Mouse (Mus musculus) neural tube, embryonic 12.5 days (tissue): ENCODE data around the gene Ccnk. TPM values are rescaled to one million over a fixed set of nuclear protein-coding genes. Genes with fewer than 3 reads are reported as not detected.

Experiments
- ATAC-seq: fragments of 200-750 bp; cut with Nextera tagmentation; 2 replicates; pipeline ENCODE4 v1.8.0; 2017; ENCODE audit warnings: low read depth, mild to moderate bottlenecking, moderate TSS enrichment, moderate library complexity; ENCODE audit not compliant: low FRiP score
- H3K27ac ChIP-seq: fragments of 300-500 bp; sonication (generic); 2 replicates; pipeline ENCODE4 v1.5.1; 2016
- H3K27me3 ChIP-seq: fragments of 300-500 bp; sonication (generic); replicated peaks from 2 replicates; pipeline ENCODE4 v1.6.1; 2016; ENCODE audit warnings: mild to moderate bottlenecking
- H3K36me3 ChIP-seq: fragments of 300-500 bp; sonication (generic); 2 replicates; pipeline ENCODE4 v1.6.1; 2016; ENCODE audit warnings: mild to moderate bottlenecking
- H3K4me1 ChIP-seq: fragments of 300-500 bp; sonication (generic); 2 replicates; pipeline ENCODE4 v1.6.1; 2016
- H3K4me2 ChIP-seq: fragments of 300-500 bp; sonication (generic); replicated peaks from 2 replicates; pipeline ENCODE4 v1.6.1; 2016; ENCODE audit warnings: mild to moderate bottlenecking
- H3K4me3 ChIP-seq: fragments of 300-500 bp; sonication (generic); 2 replicates; pipeline ENCODE4 v1.5.1; 2016
- H3K9ac ChIP-seq: fragments of 300-500 bp; sonication (generic); 2 replicates; pipeline ENCODE4 v1.6.1; 2016; ENCODE audit warnings: mild to moderate bottlenecking
- H3K9me3 ChIP-seq: fragments of 300-500 bp; sonication (generic); 2 replicates; pipeline ENCODE4 v1.6.1; 2016; ENCODE audit warnings: mild to moderate bottlenecking
- WGBS: fragments of 180-500 bp; shearing (Covaris S2); methylation state at CpG from one replicate; pipeline ENCODE4 v1.1.7; 2016; 5-methylcytosine and 5-hydroxymethylcytosine counted together
- polyA plus RNA-seq: library from polyadenylated mRNA; unstranded; fragments of >200 nt; fragmentation: Nextera tagmentation; extraction: Ambion mirVana; gene quantifications from 2 replicates; pipeline ENCODE4 v1.2.1, GENCODE M21; 2016

Gene Ccnk
- polyA plus RNA-seq, 1 experiment from 2014 or later: 3.2 TPM

DNA sequence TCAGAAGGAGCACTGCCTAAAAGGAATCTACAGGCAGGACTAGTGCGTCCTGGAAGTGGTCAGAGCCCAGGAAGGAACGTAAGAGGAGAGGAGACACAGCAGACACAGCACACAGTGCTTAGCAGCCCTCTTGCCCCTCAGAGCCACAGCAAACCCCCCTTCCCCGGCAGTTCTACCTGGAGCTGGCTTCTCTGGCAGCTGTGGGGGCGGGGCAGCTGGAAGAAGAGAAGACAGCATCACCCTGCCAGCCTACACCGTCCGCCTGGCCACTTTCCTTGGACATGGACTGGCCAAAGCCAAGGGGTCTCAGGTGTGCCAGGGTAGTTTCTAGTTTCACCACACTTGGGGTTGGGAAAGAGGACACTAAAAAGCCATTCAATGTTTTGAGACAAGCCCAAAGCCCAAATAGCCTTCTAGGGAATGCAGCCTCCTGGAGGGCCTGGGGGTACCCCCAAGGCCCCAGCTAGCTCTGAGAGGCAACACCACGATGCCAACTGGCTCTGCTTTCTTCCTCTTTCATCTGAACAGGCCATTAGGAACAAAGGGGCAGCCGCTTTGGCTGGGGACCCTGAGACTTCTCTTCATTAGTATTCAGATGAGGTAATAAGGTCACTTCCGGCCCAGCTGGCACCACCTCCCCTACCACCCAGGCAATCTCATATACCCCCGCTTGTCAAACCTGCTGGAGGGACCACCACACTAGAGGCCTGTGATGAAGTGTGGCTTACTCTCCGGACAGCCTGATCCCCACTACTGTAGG is 37.4 kb downstream of the Ccnk start:
- Histone ChIP-seq H3K4me3 (no peak overlapping the region), H3K27me3 (no peaks in the 10 kb centered on the region), H3K36me3 (no peaks in the 10 kb centered on the region), H3K27ac (peak overlapping the region; percentile 62), H3K4me1 (peaks cover 92% of the 10 kb centered on the region), H3K9me3 (no peaks in the 10 kb centered on the region), H3K9ac (no peak overlapping the region), H3K4me2 (0 out of 2 replicates have a peak overlapping the region, but pooled peaks have one; percentile 17)
- 54% methylated on average over 11 of the region's 11 CpGs for WGBS
- ATAC-seq: peak; percentile 35; the same call in 1 of the 2 replicates

DNA sequence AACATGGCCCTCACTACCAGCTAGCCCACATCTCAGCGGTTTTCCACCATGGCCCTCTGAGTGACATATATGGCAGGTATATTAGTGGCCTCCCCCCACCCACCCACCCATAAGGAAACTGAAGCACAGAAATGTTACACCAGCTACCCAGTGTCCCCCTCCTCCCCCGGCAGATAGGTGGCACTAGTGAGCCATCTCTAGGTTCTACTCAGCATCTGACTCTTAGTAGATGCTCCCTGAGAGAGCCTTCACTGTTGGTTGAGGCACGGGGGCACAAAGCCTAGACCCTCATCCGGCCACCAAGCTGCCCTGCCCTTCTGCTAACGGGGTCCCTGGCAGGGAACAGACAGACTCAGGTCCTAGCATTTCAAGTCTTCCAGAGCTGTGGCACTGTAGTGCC is 38.2 kb downstream of the Ccnk start:
- Histone ChIP-seq H3K9me3 (no peaks in the 10 kb centered on the region), H3K4me1 (peaks cover 85% of the 10 kb centered on the region), H3K27me3 (no peaks in the 10 kb centered on the region), H3K36me3 (no peaks in the 10 kb centered on the region), H3K4me3 (no peak overlapping the region), H3K9ac (no peak overlapping the region), H3K4me2 (0 out of 2 replicates have a peak overlapping the region, but pooled peaks have one; percentile 17), H3K27ac (peak overlapping the region; percentile 50; the same call in 1 of the 2 replicates)
- WGBS: 58% methylated on average over 5 of the region's 5 CpGs
- no peak for ATAC-seq

DNA sequence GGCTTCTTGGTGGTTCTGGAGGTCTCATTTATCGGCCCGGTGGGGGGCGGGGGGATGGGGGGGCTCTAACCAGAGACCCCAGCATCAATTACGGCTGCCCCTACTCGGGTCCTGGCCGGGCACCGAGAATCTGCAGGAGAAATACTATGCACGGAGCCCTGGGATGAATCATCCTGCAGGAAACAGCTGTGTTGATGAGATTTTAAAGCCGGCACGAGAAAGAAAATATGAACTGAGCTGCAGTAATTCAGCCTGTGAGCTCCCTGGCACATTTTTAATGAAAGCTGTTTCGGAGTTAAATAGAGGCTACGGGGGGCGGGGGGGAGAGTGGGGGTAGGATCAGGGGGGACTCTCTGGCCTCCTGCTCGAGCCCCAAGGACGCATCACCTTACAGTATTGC is 39.8 kb downstream of the Ccnk start:
- Histone ChIP-seq H3K4me1 (peaks cover 85% of the 10 kb centered on the region), H3K27me3 (no peaks in the 10 kb centered on the region), H3K36me3 (no peaks in the 10 kb centered on the region), H3K4me3 (no peak overlapping the region), H3K9me3 (no peaks in the 10 kb centered on the region), H3K27ac (peak overlapping the region; percentile 81), H3K4me2 (peak overlapping the region; percentile 24; the same call in 1 of the 2 replicates), H3K9ac (peak overlapping the region; percentile 45)
- 50% methylated on average over 15 of the region's 15 CpGs for WGBS
- no peak for ATAC-seq

DNA sequence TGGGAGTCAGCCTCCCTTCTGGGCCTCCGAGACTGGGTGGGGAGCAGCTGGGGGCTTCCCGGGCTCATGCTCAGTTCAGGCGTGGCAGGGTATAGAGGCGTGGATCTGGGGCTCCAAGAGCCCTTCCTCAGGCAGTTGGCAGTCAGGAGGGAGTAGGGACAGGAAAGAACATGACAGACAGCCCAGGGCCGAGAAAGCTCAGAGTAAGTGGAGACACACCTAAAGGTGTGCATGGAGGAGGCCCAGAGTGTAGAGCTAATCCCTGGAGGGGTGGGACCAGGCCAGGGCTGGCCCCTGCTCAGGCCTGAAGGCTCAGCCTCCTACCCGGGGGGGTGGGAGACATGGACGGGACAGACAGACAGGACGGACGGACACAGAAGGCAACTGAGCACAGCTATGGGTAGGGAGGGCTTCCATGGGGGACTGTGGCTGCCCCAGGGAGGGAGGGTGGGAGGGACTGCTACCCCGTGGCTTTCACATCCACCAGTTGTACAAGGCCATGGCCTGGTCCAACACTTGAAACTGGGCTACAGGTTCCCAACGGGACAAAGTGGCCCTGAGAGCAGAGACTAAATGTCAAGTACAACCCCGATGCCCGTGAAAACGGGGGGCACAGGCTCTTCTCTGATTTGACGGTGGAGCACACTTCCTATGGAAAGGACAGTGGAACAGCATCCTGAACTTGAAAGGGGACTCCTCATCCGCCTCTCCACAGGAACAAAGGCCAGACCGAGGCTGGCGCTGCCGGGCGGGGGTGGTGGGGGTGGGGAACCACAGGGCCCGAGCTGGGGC is 40.6 kb downstream of the Ccnk start:
- no peaks in the 10 kb centered on the region for H3K36me3 ChIP-seq
- 72% methylated on average over 21 of the region's 21 CpGs for WGBS
- peak overlapping the region; percentile 81 for H3K27ac ChIP-seq
- 0 out of 2 replicates have a peak, but pooled peaks have one; percentile 7 for ATAC-seq
- H3K4me3 ChIP-seq: no peak overlapping the region
- no peaks in the 10 kb centered on the region for H3K9me3 ChIP-seq
- H3K9ac ChIP-seq: peak overlapping the region; percentile 36; the same call in 1 of the 2 replicates
- H3K4me2 ChIP-seq: peak overlapping the region; percentile 24; the same call in 1 of the 2 replicates
- H3K27me3 ChIP-seq: no peaks in the 10 kb centered on the region
- peaks cover 86% of the 10 kb centered on the region for H3K4me1 ChIP-seq

DNA sequence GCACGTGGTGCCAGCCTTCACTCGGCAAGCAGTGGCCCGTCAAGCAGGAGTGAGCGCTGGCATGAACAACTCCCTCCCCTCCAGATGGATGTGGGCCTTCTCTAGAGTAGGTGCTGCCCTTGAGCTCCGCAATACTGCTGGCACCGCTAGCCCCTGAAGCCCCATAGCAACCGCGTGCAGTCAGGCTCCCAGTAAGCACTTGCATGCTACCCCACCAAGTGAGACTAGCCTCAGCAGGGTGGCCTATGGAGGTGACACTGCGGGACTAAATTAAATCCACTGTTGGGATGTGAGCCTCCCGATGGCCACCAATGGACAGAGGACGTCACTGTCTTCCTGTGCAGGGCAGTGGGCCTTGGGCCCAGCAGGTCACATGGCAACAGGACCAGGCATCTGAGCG is 41.2 kb downstream of the Ccnk start:
- H3K9ac ChIP-seq: no peak overlapping the region
- H3K4me2 ChIP-seq: no peak overlapping the region
- H3K27me3 ChIP-seq: no peaks in the 10 kb centered on the region
- H3K4me1 ChIP-seq: peaks cover 88% of the 10 kb centered on the region
- 68% methylated on average over 12 of the region's 12 CpGs for WGBS
- no peaks in the 10 kb centered on the region for H3K9me3 ChIP-seq
- ATAC-seq: peak; percentile 13; the same call in 1 of the 2 replicates
- H3K27ac ChIP-seq: 0 out of 2 replicates have a peak overlapping the region, but pooled peaks have one; percentile 3
- H3K36me3 ChIP-seq: no peaks in the 10 kb centered on the region
- no peak overlapping the region for H3K4me3 ChIP-seq

DNA sequence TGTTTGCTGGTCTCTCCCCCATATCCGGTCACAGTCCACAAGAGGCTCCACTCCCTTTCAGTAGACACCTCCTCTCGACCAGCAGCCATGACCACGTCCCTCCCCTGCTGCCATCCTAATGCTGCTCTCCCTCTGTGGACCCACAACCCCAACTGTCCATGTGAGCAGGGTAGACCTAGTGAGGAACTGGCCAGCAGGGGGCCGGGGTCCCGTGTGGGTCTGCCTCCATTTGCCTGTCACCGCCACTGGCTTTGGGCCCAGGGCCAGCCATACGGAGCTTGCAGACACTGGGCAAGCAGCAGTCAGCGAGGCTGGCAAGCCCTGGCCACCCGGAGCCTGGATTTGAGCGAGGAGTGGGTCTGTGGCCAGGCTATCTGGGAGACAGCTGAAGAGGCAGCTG is 41.8 kb downstream of the Ccnk start:
- no peak for ATAC-seq
- Histone ChIP-seq H3K9me3 (no peaks in the 10 kb centered on the region), H3K9ac (0 out of 2 replicates have a peak overlapping the region, but pooled peaks have one; percentile 6), H3K4me2 (no peak overlapping the region), H3K4me3 (no peak overlapping the region), H3K27ac (no peak overlapping the region), H3K36me3 (no peaks in the 10 kb centered on the region), H3K4me1 (peaks cover 92% of the 10 kb centered on the region), H3K27me3 (no peaks in the 10 kb centered on the region)
- 61% methylated on average over 10 of the region's 10 CpGs for WGBS

DNA sequence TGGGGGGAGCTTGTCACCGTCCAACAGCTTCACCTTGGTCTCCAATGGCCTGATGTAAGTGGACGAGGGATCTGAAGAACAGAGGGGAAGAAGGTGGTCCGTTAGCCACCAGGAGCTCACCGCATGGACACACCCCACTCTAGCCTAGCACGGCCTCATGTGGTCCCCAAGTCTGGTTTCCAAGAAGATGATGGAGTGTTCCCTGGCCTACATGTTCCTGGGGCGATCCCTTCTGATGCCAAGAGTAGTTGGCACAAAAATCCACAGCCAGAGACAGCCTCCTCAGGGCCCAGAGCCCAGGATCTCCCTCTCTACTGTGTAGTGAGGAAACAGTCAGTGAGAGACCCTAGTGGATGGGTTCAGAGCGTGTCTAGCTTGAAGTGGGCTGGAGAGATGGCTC is 42.3 kb downstream of the Ccnk start:
- ATAC-seq: no peak
- Histone ChIP-seq H3K9me3 (no peaks in the 10 kb centered on the region), H3K9ac (no peak overlapping the region), H3K36me3 (no peaks in the 10 kb centered on the region), H3K27ac (no peak overlapping the region), H3K4me2 (no peak overlapping the region), H3K4me1 (peaks cover 92% of the 10 kb centered on the region), H3K4me3 (no peak overlapping the region), H3K27me3 (no peaks in the 10 kb centered on the region)
- 90% methylated on average over 7 of the region's 7 CpGs for WGBS

DNA sequence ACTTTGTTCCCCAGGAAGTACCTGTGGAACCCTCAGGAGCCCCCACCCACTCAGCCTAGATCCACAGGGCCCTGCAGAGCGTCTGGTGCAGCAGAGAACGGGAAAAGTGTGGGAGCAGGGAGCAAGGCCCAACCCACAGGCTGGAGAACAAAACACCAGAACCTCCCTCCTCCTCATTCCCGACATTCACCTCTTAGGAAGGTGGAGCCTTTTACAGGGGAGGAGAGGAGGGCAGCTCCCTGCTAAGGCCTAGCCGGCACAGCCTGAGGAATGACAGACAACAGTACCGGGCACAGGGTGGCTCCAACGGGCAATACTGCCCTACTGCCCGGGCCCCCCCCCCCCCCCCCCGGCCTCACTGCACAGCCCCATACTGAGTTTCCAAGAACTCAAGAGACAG is 44.0 kb downstream of the Ccnk start:
- ATAC-seq: no peak
- Histone ChIP-seq H3K4me1 (peaks cover 91% of the 10 kb centered on the region), H3K36me3 (no peaks in the 10 kb centered on the region), H3K4me2 (no peak overlapping the region), H3K27ac (no peak overlapping the region), H3K27me3 (no peaks in the 10 kb centered on the region), H3K4me3 (no peak overlapping the region), H3K9ac (no peak overlapping the region), H3K9me3 (no peaks in the 10 kb centered on the region)
- 42% methylated on average over 8 of the region's 8 CpGs for WGBS

DNA sequence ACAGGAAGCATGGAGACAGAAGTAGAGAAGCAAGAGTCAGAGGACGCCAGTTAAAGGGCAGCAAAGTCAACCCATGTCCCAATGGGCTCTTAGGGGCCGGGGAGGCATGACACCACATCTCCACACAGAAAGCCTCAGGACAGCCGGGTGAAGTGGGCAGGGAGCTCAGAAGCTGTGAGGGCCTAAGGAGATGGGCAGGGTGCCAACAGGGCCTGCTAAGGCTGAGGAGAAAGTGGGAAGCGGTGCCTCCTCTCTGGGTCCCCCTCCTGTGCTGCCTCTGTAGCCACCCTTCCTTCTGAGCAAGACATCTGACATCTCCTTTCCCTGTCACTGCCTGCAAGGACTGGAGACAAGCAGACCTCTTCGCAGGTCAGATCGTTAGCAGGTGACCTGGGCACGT is 46.4 kb downstream of the Ccnk start:
- no peak overlapping the region for H3K27ac ChIP-seq
- H3K4me3 ChIP-seq: no peak overlapping the region
- no peak overlapping the region for H3K9ac ChIP-seq
- H3K27me3 ChIP-seq: no peaks in the 10 kb centered on the region
- no peak for ATAC-seq
- H3K9me3 ChIP-seq: no peaks in the 10 kb centered on the region
- peaks cover 79% of the 10 kb centered on the region for H3K4me1 ChIP-seq
- 75% methylated on average over 7 of the region's 7 CpGs for whole genome bisulfite sequencing
- no peaks in the 10 kb centered on the region for H3K36me3 ChIP-seq
- no peak overlapping the region for H3K4me2 ChIP-seq

DNA sequence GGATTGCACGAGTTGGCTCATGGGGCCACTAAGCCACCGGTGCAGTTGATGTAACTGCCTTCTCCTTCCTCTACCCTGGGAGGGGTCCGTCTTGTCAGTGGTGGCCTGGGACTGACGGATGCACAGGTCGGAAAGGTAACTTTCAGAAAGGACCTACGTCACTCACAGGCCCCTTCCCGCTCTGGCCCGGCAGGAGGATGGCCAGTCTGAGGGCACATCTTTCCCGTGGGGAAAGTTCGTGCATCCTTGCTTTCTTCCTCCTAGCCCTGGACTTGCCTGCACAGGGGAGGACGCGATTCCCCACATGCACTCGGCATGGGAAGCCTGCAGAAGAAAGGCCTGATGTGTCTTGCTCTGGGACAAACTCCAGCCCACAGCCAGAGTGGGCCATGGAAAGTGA is 46.8 kb downstream of the Ccnk start:
- H3K27ac ChIP-seq: no peak overlapping the region
- H3K27me3 ChIP-seq: no peaks in the 10 kb centered on the region
- no peaks in the 10 kb centered on the region for H3K9me3 ChIP-seq
- no peak overlapping the region for H3K9ac ChIP-seq
- H3K4me3 ChIP-seq: no peak overlapping the region
- no peaks in the 10 kb centered on the region for H3K36me3 ChIP-seq
- 80% methylated on average over 13 of the region's 13 CpGs for WGBS
- no peak overlapping the region for H3K4me2 ChIP-seq
- no peak for ATAC-seq
- peaks cover 79% of the 10 kb centered on the region for H3K4me1 ChIP-seq

DNA sequence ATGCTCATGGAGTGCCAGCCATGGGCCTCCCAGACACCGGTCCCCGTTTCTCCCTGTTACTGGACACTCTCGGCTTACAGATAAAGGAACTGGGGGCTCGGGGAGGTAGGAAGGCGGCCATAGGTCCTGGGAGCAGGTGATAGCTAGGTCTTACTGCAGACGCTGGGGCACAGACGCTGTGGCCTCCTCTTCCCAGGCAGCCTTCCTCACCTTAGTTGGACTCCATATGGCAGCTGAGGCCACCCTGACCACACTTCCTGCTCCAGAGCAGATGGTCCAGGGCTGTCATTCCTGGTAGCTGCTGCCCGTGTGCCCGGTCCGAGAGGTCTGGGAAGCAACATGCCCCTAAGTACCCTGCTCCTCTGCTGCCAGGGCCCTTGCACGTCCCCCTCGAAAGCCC is 47.6 kb downstream of the Ccnk start:
- Histone ChIP-seq H3K27ac (no peak overlapping the region), H3K4me1 (peaks cover 82% of the 10 kb centered on the region), H3K36me3 (no peaks in the 10 kb centered on the region), H3K9ac (no peak overlapping the region), H3K4me2 (no peak overlapping the region), H3K27me3 (no peaks in the 10 kb centered on the region), H3K4me3 (no peak overlapping the region), H3K9me3 (no peaks in the 10 kb centered on the region)
- ATAC-seq: no peak
- WGBS: 86% methylated on average over 12 of the region's 12 CpGs

DNA sequence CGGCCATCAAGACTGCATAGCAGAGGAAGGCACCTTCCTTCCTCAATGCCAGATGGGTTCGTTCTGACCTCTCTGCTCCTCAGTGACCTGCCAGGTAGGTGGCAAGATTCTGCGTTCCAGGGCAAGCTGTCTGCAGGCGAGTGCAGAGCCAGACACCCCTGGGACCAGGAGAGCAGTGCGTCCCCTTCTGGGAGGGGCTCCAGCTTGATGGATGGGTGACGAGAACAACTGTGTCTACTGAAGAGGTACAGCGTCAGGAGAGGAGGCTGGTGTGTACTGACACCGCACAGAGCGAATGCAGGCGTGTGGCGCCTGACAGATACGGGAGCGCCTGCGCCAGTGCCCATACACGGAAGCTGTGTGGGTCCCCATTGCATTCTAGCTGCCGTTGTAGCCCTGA is 48.1 kb downstream of the Ccnk start:
- H3K9me3 ChIP-seq: no peaks in the 10 kb centered on the region
- no peak overlapping the region for H3K9ac ChIP-seq
- no peak overlapping the region for H3K4me2 ChIP-seq
- no peak overlapping the region for H3K4me3 ChIP-seq
- H3K4me1 ChIP-seq: peaks cover 87% of the 10 kb centered on the region
- ATAC-seq: no peak
- H3K36me3 ChIP-seq: no peaks in the 10 kb centered on the region
- H3K27ac ChIP-seq: no peak overlapping the region
- 82% methylated on average over 16 of the region's 16 CpGs for WGBS
- H3K27me3 ChIP-seq: no peaks in the 10 kb centered on the region
